Mouse (Mus musculus) hindbrain, postnatal 0 days (tissue): ENCODE data around the gene Kcnip4. TPM values are rescaled to one million over a fixed set of nuclear protein-coding genes. Genes with fewer than 3 reads are reported as not detected.

Experiments
- ATAC-seq: fragments of 200-750 bp; cut with Nextera tagmentation; 2 replicates; pipeline ENCODE4 v1.8.0; 2017; ENCODE audit warnings: mild to moderate bottlenecking, moderate TSS enrichment, moderate library complexity
- DNase-seq: peaks from one replicate; pipeline ENCODE4 v3.0.0-alpha.2; 2015; ENCODE audit warnings: low spot score
- H3K27ac ChIP-seq: fragments of 300-500 bp; sonication (generic); 2 replicates; pipeline ENCODE4 v1.5.1; 2014; ENCODE audit warnings: mild to moderate bottlenecking
- H3K27me3 ChIP-seq: fragments of 300-500 bp; sonication (generic); 2 replicates; pipeline ENCODE4 v1.6.1; 2014; ENCODE audit warnings: low read length, mixed read lengths; ENCODE audit not compliant: insufficient read depth
- H3K36me3 ChIP-seq: fragments of 300-500 bp; sonication (generic); 2 replicates; pipeline ENCODE4 v1.6.1; 2014; ENCODE audit warnings: low read length, mixed read lengths; ENCODE audit not compliant: insufficient read depth
- H3K4me1 ChIP-seq: fragments of 300-500 bp; sonication (generic); 2 replicates; pipeline ENCODE4 v1.6.1; 2014; ENCODE audit warnings: antibody characterized with exemption, low read length, mixed read lengths; ENCODE audit not compliant: insufficient read depth
- H3K4me2 ChIP-seq: fragments of 300-500 bp; sonication (generic); 2 replicates; pipeline ENCODE4 v1.6.1; 2014; ENCODE audit warnings: low read depth, mild to moderate bottlenecking, low read length, moderate library complexity, mixed read lengths
- H3K4me3 ChIP-seq: fragments of 300-500 bp; sonication (generic); 2 replicates; pipeline ENCODE4 v1.5.1; 2014; ENCODE audit warnings: low read length
- H3K9ac ChIP-seq: fragments of 300-500 bp; sonication (generic); replicated peaks from 2 replicates; pipeline ENCODE4 v1.6.1; 2014; ENCODE audit warnings: mild to moderate bottlenecking, low read length, moderate library complexity, mixed read lengths
- H3K9me3 ChIP-seq: fragments of 300-500 bp; sonication (generic); 2 replicates; pipeline ENCODE4 v1.6.1; 2016; ENCODE audit warnings: low read length, mixed read lengths
- CTCF ChIP-seq: IDR thresholded peaks from 2 replicates; pipeline ENCODE4 v1.5.1; 2016; ENCODE audit warnings: antibody characterized with exemption, control low read depth, low read depth
- WGBS: fragments of 180-500 bp; shearing (Covaris S2); extraction: QIAGEN DNeasy Blood & Tissue Kit; methylation state at CpG from one replicate; pipeline ENCODE4 v1.1.7; 2014; 5-methylcytosine and 5-hydroxymethylcytosine counted together
- polyA plus RNA-seq: library from polyadenylated mRNA; unstranded; fragments of >200 nt; fragmentation: Nextera tagmentation; extraction: Ambion mirVana; gene quantifications from 2 replicates; pipeline ENCODE4 v1.2.1, GENCODE M21; 2015
- total RNA-seq: library from RNA; depleted of rRNA; stranded (reverse); fragments of >200 nt; gene quantifications from 2 replicates; pipeline ENCODE4 v1.2.3, GENCODE M21; 2014

Gene Kcnip4
- total and polyA plus RNA-seq, 2 experiments from 2014 or later = 12.3 to 24.4 TPM

GRCm38 (mm10) chr5:48345983-48346648, 1178.6 kb downstream of the Kcnip4 start:
- H3K4me1 ChIP-seq = no peaks in the 10 kb centered on the region
- no peak overlapping the region for H3K27ac ChIP-seq
- ATAC-seq (no peak), DNase-seq (no peak)
- no peak overlapping the region for H3K4me3 ChIP-seq
- no peaks in the 10 kb centered on the region for H3K9me3 ChIP-seq
- 93% methylated on average over 2 of the region's 2 CpGs for WGBS
- TF ChIP-seq CTCF = no peak
- no peak overlapping the region for H3K9ac ChIP-seq
- no peaks in the 10 kb centered on the region for H3K36me3 ChIP-seq
- H3K4me2 ChIP-seq = no peak overlapping the region
- no peaks in the 10 kb centered on the region for H3K27me3 ChIP-seq

GRCm38 (mm10) chr5:48345095-48345982, 1179.4 kb downstream of the Kcnip4 start:
- WGBS = 44% methylated on average over 5 of the region's 5 CpGs
- H3K4me2 ChIP-seq = no peak overlapping the region
- H3K4me3 ChIP-seq = no peak overlapping the region
- no peak overlapping the region for H3K9ac ChIP-seq
- peak overlapping the region; percentile 55; the same call in 1 of the 2 replicates for H3K27ac ChIP-seq
- H3K9me3 ChIP-seq = no peaks in the 10 kb centered on the region
- no peaks in the 10 kb centered on the region for H3K4me1 ChIP-seq
- peak; percentile 90 for ATAC-seq
- peak; percentile 84 for DNase-seq
- no peaks in the 10 kb centered on the region for H3K36me3 ChIP-seq
- peak; percentile 68 for TF ChIP-seq CTCF
- H3K27me3 ChIP-seq = no peaks in the 10 kb centered on the region

GRCm38 (mm10) chr5:48340808-48341433, 1183.8 kb downstream of the Kcnip4 start:
- Histone ChIP-seq H3K27me3 (no peaks in the 10 kb centered on the region), H3K36me3 (no peaks in the 10 kb centered on the region), H3K9ac (no peak overlapping the region), H3K4me1 (no peaks in the 10 kb centered on the region), H3K27ac (no peak overlapping the region), H3K4me3 (no peak overlapping the region), H3K9me3 (no peaks in the 10 kb centered on the region), H3K4me2 (no peak overlapping the region)
- no peak for DNase-seq
- no peak for ATAC-seq
- 46% methylated on average over 7 of the region's 7 CpGs for WGBS
- TF ChIP-seq CTCF = no peak
